Mouse (Mus musculus): ENCODE measurements around the gene Spef1. TPM values are rescaled to one million over a fixed set of nuclear protein-coding genes. Genes with fewer than 3 reads are reported as not detected.

Gene Spef1
- total RNA-seq, 2 experiments from 2014 or later, result 10.9 to 14.4 TPM

Other genes with a start within 250 kb of the Spef1 start
- 10 to 100 TPM; 60.3 to 67.9 TPM for gene Gfra4, start 144.2 kb downstream of the Spef1 start, total RNA-seq (2021)
- under 1 TPM in 1 of 2 experiments, not detected in 1; 0.40 TPM for gene Adam33, start 123.5 kb downstream of the Spef1 start, total RNA-seq (2021)
- under 1 TPM; 0.27 to 0.33 TPM for gene Siglec1, start 100.5 kb downstream of the Spef1 start, total RNA-seq (2021)
- gene Hspa12b, start 60.0 kb downstream of the Spef1 start, total RNA-seq (2021), result 1 to 10 TPM; 7.5 to 9.1 TPM
- not detected for gene Gm11037, start 53.8 kb downstream of the Spef1 start, total RNA-seq (2021)
- gene 1700037H04Rik, start 27.2 kb downstream of the Spef1 start, total RNA-seq (2021), result 10 to 100 TPM; 51.3 to 51.8 TPM
- gene Cenpb, start 7.2 kb downstream of the Spef1 start, total RNA-seq (2021), result 10 to 100 TPM; 73.9 to 76.5 TPM
- gene Cdc25b, start 333 bp downstream of the Spef1 start, total RNA-seq (2021), result 10 to 100 TPM; 16.0 to 20.1 TPM
- 10 to 100 TPM; 22.2 to 25.7 TPM for gene Ap5s1, start 19.8 kb upstream of the Spef1 start, total RNA-seq (2021)
- 1 to 10 TPM; 6.5 to 6.8 TPM for gene Mavs, start 46.8 kb upstream of the Spef1 start, total RNA-seq (2021)
- 10 to 100 TPM; 54.5 to 59.4 TPM for gene Pank2, start 75.2 kb upstream of the Spef1 start, total RNA-seq (2021)
- 10 to 100 TPM; 28.3 to 29.5 TPM for gene Rnf24, start 165.6 kb upstream of the Spef1 start, total RNA-seq (2021)